Mouse (Mus musculus): ENCODE measurements around the gene Nphs2.
"Not testable (repeated sequence)": the region's sequence is repeated elsewhere in the genome, so short reads cannot be mapped to it uniquely, and the experiment has no call there.

DNA sequence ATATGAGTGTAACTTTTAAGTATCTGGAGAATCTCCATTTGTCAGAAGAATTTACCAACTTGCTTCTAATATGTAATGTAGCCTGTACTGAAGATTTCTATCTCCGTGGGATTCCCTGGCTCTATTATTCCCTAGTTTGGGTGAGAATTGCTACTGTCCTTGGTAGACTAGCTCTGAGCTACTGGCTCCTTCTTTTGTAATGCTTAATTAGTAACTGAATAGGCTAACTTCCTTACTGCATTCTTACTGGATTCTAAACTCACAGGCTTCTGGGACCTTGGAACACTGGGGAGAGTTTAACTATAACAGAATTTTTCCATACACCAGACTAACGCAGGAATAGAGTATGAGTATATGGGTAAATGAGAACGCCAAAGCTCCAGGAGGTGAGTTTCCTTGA, 42.0 kb upstream of the Nphs2 start:
- TF ChIP-seq CTCF (IDR thresholded peaks at IDR 0.05; ENCODE audit: borderline replicate concordance, control insufficient read depth, extremely low read depth, insufficient read depth, low read length, poor library complexity); POLR2A (IDR thresholded peaks at IDR 0.05; ENCODE audit: control insufficient read depth, extremely low read depth, insufficient read depth, low read length, poor library complexity): not testable (repeated sequence)
